Mouse (Mus musculus) yolk sac, embryonic 10.5 days (tissue): ENCODE results near the gene Slirp.
"Not testable (repeated sequence)": the region's sequence is repeated elsewhere in the genome, so short reads cannot be mapped to it uniquely, and the experiment has no call there.

Experiments used
- DNase-seq: peaks from one replicate; pipeline ENCODE4 v3.0.0-alpha.2; 2017; ENCODE audit warnings: low spot score

The Slirp gene

GRCm38 (mm10) chr12:87428885-87429284, 14.8 kb upstream of the Slirp start:
- DNase-seq: no peak

GRCm38 (mm10) chr12:87442177-87443114, 1.2 kb upstream of the Slirp start:
- DNase-seq: peak; percentile 49

DNA sequence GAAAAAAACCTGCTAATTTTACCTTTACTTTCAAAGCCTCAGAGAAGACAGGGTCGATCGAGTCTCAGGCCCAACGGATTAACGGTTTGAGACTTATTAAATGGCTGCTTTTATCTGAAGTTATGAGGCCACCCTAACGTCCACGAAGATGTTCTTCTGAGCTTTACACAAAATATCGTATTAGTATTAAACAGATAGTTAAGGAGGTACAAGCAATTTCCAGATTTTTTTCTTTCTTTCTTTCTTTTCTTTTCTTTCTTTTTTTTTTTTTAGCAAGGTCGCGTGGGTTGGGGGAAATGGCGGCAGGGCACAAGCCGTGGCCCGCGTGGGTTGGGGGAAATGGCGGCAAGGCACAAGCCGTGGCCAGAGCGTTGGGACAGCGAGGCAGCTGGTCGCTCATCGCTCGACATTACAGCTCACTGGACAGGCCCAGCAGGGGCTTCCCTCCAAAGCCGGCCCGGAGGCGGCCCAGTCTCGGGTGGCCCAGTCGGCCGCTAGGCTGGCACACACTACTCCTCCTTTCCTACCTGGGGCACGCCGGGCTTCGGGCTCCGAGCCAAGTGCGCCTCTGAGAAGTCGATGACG, 489 bp upstream of the Slirp start:
- DNase-seq: no peak

DNA sequence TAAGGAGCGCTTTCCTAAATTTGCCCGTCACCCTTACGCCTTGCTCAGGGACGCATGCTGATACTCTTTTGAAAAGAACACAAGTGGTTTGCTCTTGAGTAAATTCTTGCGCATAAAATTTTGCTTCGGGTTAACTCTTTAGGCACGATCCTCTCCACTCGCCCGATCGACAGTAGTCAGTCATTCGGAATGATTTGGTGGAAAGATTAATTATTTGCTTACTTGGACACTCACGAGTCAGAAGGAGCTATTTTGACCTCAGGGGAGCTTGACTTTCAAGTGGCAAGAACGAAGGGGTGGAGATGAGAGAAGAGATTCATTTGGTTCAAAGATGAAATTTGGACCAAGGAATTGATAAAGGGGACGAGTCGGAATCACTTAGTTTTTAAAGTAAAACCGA, 515 bp downstream of the Slirp start:
- DNase-seq: no peak

DNA sequence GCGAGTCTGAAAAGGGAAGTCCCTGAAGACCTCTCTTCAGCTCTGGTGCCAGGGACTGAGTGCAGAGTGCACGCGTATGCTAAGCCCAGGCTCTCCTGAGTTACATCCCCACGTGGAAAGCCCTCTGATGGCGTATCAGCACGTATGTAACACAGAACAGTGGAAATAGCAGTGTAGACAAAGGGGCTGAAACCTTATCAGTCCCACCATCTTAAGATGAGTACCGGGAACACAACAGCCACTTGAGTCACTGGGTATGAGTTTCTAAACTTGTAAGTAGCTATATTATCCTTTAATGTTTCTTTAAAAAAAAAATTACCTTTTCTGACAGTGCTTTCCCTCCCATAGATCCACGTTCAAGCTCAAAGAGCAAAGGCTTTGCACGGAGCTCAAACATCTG, 5.8 kb downstream of the Slirp start:
- no peak for DNase-seq

DNA sequence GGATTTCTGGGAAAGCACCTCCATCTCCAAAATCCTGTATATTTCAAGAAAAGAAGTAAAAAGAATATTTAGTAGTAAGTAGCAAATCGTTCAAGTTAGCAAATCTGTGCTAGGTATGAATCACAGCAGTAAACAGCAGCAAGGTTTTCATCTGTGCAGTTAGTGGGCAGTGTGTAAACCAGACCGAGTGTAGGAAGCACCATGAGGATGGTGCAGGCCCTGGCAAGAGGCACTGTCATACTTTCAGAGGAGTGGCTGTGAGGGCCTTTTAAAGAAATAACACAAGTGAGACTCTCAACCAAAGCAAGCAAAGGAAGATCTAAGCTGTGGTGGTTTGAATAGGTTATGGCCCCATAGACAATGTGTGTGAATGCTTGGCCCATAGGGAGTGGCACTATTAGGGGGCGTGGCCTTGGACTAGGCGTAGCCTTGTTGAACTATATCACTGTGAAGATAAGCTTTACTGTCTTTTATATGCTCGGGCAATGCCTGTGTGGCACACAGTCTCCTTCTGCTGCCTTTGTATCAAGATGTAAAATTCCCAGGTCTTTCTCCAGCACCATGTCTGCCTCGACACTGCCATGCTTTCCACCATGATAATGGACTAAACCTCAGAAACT, 21.1 kb downstream of the Slirp start:
- no peak for DNase-seq

DNA sequence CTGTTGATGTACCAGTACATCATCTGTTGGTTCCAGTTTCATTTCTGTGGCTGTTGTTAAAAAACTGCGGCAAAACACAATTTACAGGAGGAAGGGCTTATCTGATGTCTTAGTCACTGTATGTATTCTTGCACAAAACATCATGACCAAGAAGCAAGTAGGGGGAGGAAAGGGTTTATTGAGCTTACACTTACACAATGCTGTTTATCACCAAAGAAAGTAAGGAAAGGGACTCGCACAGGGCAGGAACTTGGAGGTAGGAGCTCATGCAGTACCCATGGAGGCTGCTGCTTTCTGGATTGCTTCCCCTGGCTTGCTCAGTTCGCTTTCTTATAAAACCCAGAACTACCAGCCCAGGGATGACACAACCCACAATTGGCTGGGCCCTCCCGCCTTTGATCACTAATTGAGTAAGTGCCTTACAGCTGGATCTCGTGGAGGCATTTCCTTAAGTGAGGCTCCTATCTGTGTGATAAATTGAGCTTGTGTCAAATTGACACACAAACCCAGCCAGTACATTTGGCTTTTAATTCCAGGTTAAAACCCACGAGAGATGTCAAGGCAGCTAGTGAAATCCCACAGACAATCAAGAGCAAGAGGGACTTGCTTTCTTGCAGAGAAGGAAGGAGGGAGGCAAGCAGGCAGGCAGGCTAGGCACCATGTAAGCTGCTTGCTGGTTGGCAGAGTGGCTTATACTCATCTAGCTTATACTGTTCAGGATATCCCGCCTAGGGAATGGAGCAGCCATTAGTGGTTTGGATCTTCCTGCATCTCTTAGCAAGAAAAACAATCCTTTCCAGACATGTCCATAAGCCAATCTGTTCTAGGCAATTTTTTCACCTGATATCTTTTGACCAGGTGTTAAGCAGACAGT, 26.8 kb downstream of the Slirp start:
- DNase-seq: no peak

- DNase-seq: no peak
Measured at GRCm38 (mm10) chr12:87471421-87471963, 27.8 kb downstream of the Slirp start.

GRCm38 (mm10) chr12:87471964-87472786, 28.5 kb downstream of the Slirp start, which contains the start of gene Snw1:
Snw1 (minus strand) TSS chr12:87472274.
- DNase-seq: peak; percentile 93

- DNase-seq: no peak
Measured at GRCm38 (mm10) chr12:87474756-87475155, 31.1 kb downstream of the Slirp start.

GRCm38 (mm10) chr12:87482482-87482881, 38.8 kb downstream of the Slirp start:
- DNase-seq: not testable (repeated sequence)

GRCm38 (mm10) chr12:87488683-87489082, 45.0 kb downstream of the Slirp start:
- not testable (repeated sequence) for DNase-seq

DNA sequence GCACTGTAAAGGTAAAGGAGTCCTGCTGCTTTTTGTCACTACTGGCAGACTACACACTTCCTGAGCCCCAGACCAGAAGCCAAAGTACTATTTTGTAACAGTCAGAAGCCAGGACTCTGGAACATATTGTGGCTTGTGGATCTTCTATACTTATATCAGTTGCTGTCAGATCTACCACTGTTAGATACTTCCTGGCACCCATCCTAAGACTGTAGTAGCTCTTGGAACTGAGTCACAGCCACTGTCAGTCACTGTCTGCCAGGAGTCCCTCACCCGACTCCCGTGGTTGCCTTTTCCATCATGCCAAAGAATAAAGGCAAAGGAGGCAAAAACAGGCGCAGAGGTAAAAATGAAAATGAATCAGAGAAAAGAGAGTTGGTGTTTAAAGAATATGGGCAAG, 50.7 kb downstream of the Slirp start, which contains the start of gene Gm5788:
TSS of gene Gm5788 (plus strand) at position 301 of the 400 bp plus-strand sequence.
- not testable (repeated sequence) for DNase-seq
